Mouse (Mus musculus) brain, adult 2 months (tissue): ENCODE measurements around the gene C5ar2.
"Not testable (repeated sequence)": the region's sequence is repeated elsewhere in the genome, so short reads cannot be mapped to it uniquely, and the experiment has no call there.

Source experiments
- DNase-seq: peaks from one replicate; pipeline ENCODE4 v3.0.0; 2011; ENCODE audit warnings: low read depth, low spot score

The C5ar2 gene

GRCm38 (mm10) chr7:16257830-16258229 lies 13.9 kb upstream of the C5ar2 start:
- no peak for DNase-seq

DNA sequence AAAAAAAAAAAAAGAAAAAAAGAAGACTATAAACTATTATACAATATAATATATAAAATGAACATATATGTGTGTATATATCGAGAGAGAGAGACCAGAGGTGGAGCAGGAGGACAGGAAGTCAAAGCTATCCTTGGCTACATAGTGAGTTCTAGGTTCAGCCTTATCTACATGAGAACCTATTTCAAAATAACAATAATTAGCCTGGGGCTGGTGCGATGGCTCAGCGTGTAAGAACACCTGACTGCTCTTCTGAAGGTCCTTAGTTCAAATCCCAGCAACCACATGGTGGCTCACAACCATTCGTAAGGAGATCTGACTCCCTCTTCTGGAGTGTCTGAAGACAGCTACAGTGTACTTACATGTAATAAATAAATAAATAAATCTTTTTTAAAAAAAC lies 12.0 kb upstream of the C5ar2 start:
- not testable (repeated sequence) for DNase-seq

DNA sequence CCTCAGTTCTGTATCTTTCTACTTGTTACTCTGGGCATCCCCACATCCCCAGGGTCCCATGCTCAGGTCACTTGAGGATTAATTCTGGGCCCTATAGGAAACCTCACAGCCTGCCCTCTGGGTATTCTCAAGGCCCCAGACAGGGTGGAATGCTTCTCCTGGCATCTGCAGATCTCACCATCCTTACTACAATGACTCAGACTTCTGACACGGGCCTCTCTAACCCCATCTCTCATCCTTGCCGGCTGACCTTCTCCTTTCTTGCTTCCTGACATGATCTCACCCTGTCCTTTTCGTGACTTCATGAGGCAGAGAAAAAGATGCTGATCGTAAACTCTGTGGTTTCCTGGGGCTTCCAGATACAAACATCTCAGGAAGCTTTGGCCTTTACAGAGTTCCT lies 10.2 kb upstream of the C5ar2 start:
- peak; percentile 37 for DNase-seq

DNA sequence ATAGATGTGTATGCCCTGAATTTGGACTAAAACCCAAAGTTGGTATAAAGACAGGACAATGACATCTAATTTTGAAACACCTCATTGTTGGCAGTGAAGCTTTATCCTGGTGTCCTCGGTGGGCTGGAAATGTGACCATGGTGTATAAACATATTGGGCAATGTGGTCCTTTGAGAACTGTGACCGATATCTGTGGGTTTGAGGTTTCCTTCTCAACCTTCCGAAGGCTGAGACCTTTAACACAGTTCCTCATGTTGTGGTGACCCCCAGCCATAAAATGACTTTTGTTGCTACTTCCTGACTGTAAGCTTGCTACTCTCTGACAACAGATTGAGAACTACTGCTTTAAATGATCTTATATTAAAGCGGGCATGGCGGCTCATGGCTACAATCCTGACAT lies 6.7 kb upstream of the C5ar2 start:
- no peak for DNase-seq

- DNase-seq, result no peak
Measured at GRCm38 (mm10) chr7:16245958-16246357, 2.0 kb upstream of the C5ar2 start.

GRCm38 (mm10) chr7:16242198-16242597 lies 1.8 kb downstream of the C5ar2 start:
- DNase-seq, result no peak

- DNase-seq, result no peak
Measured at GRCm38 (mm10) chr7:16241787-16242186, 2.2 kb downstream of the C5ar2 start.

- DNase-seq, result no peak
Measured at GRCm38 (mm10) chr7:16240978-16241303, 3.0 kb downstream of the C5ar2 start.

DNA sequence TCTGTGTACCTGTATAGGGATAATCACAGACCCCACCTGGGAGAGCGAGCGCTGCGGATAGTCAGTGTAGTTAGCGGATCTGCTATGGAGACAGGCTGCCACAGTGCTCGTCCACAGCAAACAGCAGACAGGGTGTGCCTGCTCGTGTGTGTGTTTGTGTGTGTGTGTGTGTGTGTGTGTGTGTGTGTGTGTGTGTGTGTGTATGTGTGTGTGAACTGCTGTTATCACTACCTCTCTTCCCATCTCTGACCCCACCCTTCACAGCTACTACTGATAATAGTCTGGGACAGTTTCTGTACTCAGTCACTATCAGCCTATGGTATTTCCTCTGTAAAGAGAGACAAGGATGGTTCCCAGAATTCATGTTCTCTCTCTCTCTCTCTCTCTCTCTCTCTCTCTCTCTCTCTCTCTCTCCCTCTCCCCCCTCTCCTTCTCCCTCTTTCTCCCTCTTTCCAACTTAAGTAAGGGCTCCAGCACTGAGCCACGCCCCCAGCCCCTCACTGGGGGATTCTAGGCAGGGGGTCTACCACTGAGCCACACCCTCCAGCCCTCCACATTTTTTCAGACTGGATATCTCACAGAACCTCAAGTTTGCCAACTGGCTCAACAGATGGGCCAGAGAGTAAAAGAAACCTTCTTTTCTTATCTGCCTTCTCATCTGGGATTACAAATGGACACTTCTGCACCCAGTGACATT lies 3.5 kb downstream of the C5ar2 start:
- no peak for DNase-seq

- peak; percentile 87 for DNase-seq
Measured at GRCm38 (mm10) chr7:16239554-16239997, 4.4 kb downstream of the C5ar2 start.

GRCm38 (mm10) chr7:16229869-16230268 lies 14.1 kb downstream of the C5ar2 start:
- no peak for DNase-seq

- peak; percentile 98 for DNase-seq
Measured at GRCm38 (mm10) chr7:16221582-16222272, 22.2 kb downstream of the C5ar2 start, which contains the start of gene Dhx34. TSS of gene Dhx34 (minus strand) at chr7:16222037.

GRCm38 (mm10) chr7:16213986-16214385 lies 30.0 kb downstream of the C5ar2 start:
- no peak for DNase-seq

- DNase-seq, result no peak
Measured at GRCm38 (mm10) chr7:16213196-16213595, 30.8 kb downstream of the C5ar2 start.

DNA sequence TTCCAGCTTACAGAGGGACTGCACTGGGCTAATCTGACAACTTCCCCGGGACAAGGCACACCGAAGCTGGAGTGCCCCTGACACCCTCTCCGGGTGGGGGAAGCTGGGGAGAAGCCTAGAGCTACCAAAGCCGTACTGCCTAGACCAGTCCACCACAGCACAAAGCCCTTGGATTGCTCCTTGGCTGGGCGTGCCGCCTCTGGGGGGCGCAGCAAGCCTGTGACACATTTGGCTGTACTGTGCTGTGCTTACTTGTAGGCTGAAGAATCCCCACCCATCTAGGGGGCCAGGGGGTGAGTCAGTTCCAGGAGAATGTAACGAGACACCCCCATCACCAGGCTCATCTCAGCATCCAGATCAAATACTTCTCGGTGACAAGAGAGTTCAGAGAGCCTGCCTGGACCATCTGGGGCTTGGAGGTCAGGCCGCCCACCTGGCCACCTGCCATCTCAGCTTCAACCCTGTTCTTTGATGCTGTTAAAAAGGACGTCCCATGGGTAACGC lies 33.0 kb downstream of the C5ar2 start:
- DNase-seq, result no peak

- DNase-seq, result no peak
Measured at GRCm38 (mm10) chr7:16208781-16209665, 34.9 kb downstream of the C5ar2 start.

GRCm38 (mm10) chr7:16207496-16207895 lies 36.5 kb downstream of the C5ar2 start:
- peak; percentile 89 for DNase-seq

DNA sequence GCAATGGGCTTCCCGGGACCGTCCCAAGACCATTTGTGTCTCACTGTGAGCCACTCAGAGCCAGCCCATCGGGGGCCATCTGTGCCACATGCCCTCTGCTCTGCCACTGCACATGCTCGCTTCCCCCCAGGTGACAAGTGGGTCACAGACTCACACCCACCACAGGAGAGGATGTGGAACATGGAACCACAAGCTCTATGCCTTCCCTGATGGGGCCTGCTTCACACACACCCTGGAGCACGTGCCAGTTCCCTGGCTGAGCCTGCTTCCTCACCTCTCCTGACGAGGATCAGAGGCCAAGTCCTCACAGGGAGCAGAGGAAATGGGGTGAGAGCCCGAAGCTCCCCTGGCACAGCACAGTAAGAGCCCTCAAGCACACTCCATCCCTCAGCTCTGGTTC lies 36.9 kb downstream of the C5ar2 start:
- DNase-seq, result peak; percentile 24

DNA sequence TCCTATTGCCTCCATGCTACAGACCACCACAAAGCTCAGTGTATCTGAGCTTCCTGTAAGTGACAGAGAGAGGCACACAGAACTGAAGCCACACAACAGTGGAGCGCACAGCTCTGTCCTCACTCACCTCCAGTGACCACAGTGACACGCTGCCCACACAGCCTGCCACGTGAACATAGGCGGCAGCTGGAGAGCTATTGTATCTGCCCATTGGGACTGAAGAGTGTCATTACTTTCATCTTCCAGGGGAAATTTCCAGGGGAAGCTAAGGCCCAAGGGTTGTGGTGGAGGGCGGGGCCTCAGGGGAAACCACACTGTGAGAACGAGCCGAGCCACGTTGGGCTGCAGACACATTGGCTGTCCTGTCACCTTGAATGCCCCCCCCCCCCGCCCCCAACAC lies 39.2 kb downstream of the C5ar2 start:
- no peak for DNase-seq

- no peak for DNase-seq
Measured at GRCm38 (mm10) chr7:16203505-16203903, 40.5 kb downstream of the C5ar2 start.

DNA sequence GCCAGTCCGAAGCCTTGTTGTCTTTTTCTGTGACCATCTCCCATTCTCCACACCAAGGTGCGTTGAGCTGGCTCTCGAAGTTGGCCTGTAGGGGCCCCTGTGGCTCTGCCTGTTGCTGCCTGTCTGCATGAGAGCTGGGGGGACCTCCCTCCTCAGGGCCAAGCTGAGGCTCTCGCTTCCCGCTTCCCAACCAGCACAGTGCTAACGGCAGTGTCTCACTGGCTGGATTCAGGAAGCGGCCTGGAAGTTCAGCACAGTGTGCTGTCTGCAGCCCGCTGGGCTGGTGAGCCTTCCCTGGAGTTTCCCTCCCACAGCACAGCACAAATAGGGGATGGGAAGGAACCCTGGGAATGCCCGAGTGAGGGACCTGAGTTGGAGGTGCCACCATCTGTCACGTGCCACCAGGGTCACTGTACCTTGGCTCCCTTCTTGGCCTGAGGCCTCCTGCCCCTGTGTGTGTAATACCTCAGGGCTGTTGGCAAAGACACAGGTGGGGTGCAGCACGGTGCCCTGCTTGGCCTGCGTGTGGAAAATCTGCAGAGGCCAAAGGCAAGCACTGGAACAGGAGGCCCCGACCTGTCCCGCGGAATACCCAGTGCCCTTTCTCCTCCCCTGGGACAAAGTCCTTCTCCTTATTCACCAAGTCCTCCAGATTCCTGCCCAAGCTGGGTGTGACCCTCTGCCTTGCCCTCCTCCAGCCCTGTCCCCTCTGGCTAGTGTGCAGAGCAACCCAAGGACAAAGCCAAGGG lies 41.0 kb downstream of the C5ar2 start:
- no peak for DNase-seq
